Mouse (Mus musculus): ENCODE measurements around the gene Ppp2r3a. TPM values are rescaled to one million over a fixed set of nuclear protein-coding genes. Genes with fewer than 3 reads are reported as not detected.

The Ppp2r3a gene
- polyA plus RNA-seq, 1 experiment: 14.3 TPM

GRCm38 (mm10) chr9:101288901-101289647 lies 37.5 kb upstream of the Ppp2r3a start:
- no peak overlapping the region for H3K9ac ChIP-seq (ENCODE audit: low read depth, poor library complexity, severe bottlenecking)
- peaks cover 4% of the 10 kb centered on the region; the same call in 1 of the 2 replicates for H3K9me3 ChIP-seq (replicated peaks; ENCODE audit: control insufficient read depth, insufficient read depth, low read length, poor library complexity, severe bottlenecking)
- H3K36me3 ChIP-seq (ENCODE audit: control insufficient read depth, insufficient read depth, low read length, poor library complexity, severe bottlenecking): no peaks in the 10 kb centered on the region
- H3K4me1 ChIP-seq (ENCODE audit: control insufficient read depth, insufficient read depth, low read length): no peaks in the 10 kb centered on the region
- TF ChIP-seq EP300 (IDR thresholded peaks at IDR 0.05; ENCODE audit: insufficient read depth, low read depth, low read length): no peak
- no peak for TF ChIP-seq POLR2A (IDR thresholded peaks at IDR 0.05; ENCODE audit: insufficient read depth, low read length)
- no peak for TF ChIP-seq CTCF (IDR thresholded peaks at IDR 0.05; ENCODE audit: low read depth, low read length)
- H3K27me3 ChIP-seq (ENCODE audit: control insufficient read depth, insufficient read depth, low read length, poor library complexity, severe bottlenecking): no peaks in the 10 kb centered on the region
- H3K4me3 ChIP-seq (ENCODE audit: low read depth, low read length): no peak overlapping the region
- no peak overlapping the region for H3K27ac ChIP-seq (ENCODE audit: insufficient read depth, low read length)

GRCm38 (mm10) chr9:101286766-101287165 lies 35.2 kb upstream of the Ppp2r3a start:
- Histone ChIP-seq H3K27ac (ENCODE audit: insufficient read depth, low read length) (no peak overlapping the region), H3K4me3 (ENCODE audit: low read depth, low read length) (no peak overlapping the region), H3K27me3 (ENCODE audit: control insufficient read depth, insufficient read depth, low read length, poor library complexity, severe bottlenecking) (no peaks in the 10 kb centered on the region), H3K36me3 (ENCODE audit: control insufficient read depth, insufficient read depth, low read length, poor library complexity, severe bottlenecking) (no peaks in the 10 kb centered on the region), H3K4me1 (ENCODE audit: control insufficient read depth, insufficient read depth, low read length) (no peaks in the 10 kb centered on the region), H3K9ac (ENCODE audit: low read depth, poor library complexity, severe bottlenecking) (no peak overlapping the region), H3K9me3 (replicated peaks; ENCODE audit: control insufficient read depth, insufficient read depth, low read length, poor library complexity, severe bottlenecking) (no peaks in the 10 kb centered on the region)
- TF ChIP-seq CTCF (IDR thresholded peaks at IDR 0.05; ENCODE audit: low read depth, low read length) (no peak), POLR2A (IDR thresholded peaks at IDR 0.05; ENCODE audit: insufficient read depth, low read length) (no peak)

- no peak for TF ChIP-seq CTCF (IDR thresholded peaks at IDR 0.05; ENCODE audit: low read depth, low read length)
- TF ChIP-seq EP300 (IDR thresholded peaks at IDR 0.05; ENCODE audit: insufficient read depth, low read depth, low read length): no peak
- no peak for TF ChIP-seq POLR2A (IDR thresholded peaks at IDR 0.05; ENCODE audit: insufficient read depth, low read length)
- Histone ChIP-seq H3K4me1 (ENCODE audit: control insufficient read depth, insufficient read depth, low read length) (no peaks in the 10 kb centered on the region), H3K9ac (ENCODE audit: low read depth, poor library complexity, severe bottlenecking) (no peak overlapping the region), H3K9me3 (replicated peaks; ENCODE audit: control insufficient read depth, insufficient read depth, low read length, poor library complexity, severe bottlenecking) (no peaks in the 10 kb centered on the region), H3K27me3 (ENCODE audit: control insufficient read depth, insufficient read depth, low read length, poor library complexity, severe bottlenecking) (no peaks in the 10 kb centered on the region), H3K4me3 (ENCODE audit: low read depth, low read length) (no peak overlapping the region), H3K36me3 (ENCODE audit: control insufficient read depth, insufficient read depth, low read length, poor library complexity, severe bottlenecking) (no peaks in the 10 kb centered on the region), H3K27ac (ENCODE audit: insufficient read depth, low read length) (no peak overlapping the region)
Observed at GRCm38 (mm10) chr9:101284049-101284448, 32.5 kb upstream of the Ppp2r3a start.

GRCm38 (mm10) chr9:101282651-101283050 lies 31.1 kb upstream of the Ppp2r3a start:
- H3K9ac ChIP-seq (ENCODE audit: low read depth, poor library complexity, severe bottlenecking): no peak overlapping the region
- H3K4me3 ChIP-seq (ENCODE audit: low read depth, low read length): no peak overlapping the region
- no peaks in the 10 kb centered on the region for H3K9me3 ChIP-seq (replicated peaks; ENCODE audit: control insufficient read depth, insufficient read depth, low read length, poor library complexity, severe bottlenecking)
- H3K4me1 ChIP-seq (ENCODE audit: control insufficient read depth, insufficient read depth, low read length): no peaks in the 10 kb centered on the region
- no peaks in the 10 kb centered on the region for H3K27me3 ChIP-seq (ENCODE audit: control insufficient read depth, insufficient read depth, low read length, poor library complexity, severe bottlenecking)
- H3K36me3 ChIP-seq (ENCODE audit: control insufficient read depth, insufficient read depth, low read length, poor library complexity, severe bottlenecking): no peaks in the 10 kb centered on the region
- H3K27ac ChIP-seq (ENCODE audit: insufficient read depth, low read length): no peak overlapping the region
- TF ChIP-seq CTCF (IDR thresholded peaks at IDR 0.05; ENCODE audit: low read depth, low read length) (no peak), POLR2A (IDR thresholded peaks at IDR 0.05; ENCODE audit: insufficient read depth, low read length) (no peak), EP300 (IDR thresholded peaks at IDR 0.05; ENCODE audit: insufficient read depth, low read depth, low read length) (no peak)

GRCm38 (mm10) chr9:101281906-101282305 lies 30.3 kb upstream of the Ppp2r3a start:
- Histone ChIP-seq H3K27me3 (ENCODE audit: control insufficient read depth, insufficient read depth, low read length, poor library complexity, severe bottlenecking) (no peaks in the 10 kb centered on the region), H3K4me1 (ENCODE audit: control insufficient read depth, insufficient read depth, low read length) (no peaks in the 10 kb centered on the region), H3K9me3 (replicated peaks; ENCODE audit: control insufficient read depth, insufficient read depth, low read length, poor library complexity, severe bottlenecking) (no peaks in the 10 kb centered on the region), H3K27ac (ENCODE audit: insufficient read depth, low read length) (no peak overlapping the region), H3K36me3 (ENCODE audit: control insufficient read depth, insufficient read depth, low read length, poor library complexity, severe bottlenecking) (no peaks in the 10 kb centered on the region), H3K9ac (ENCODE audit: low read depth, poor library complexity, severe bottlenecking) (no peak overlapping the region), H3K4me3 (ENCODE audit: low read depth, low read length) (no peak overlapping the region)
- TF ChIP-seq EP300 (IDR thresholded peaks at IDR 0.05; ENCODE audit: insufficient read depth, low read depth, low read length) (no peak), CTCF (IDR thresholded peaks at IDR 0.05; ENCODE audit: low read depth, low read length) (no peak), POLR2A (IDR thresholded peaks at IDR 0.05; ENCODE audit: insufficient read depth, low read length) (no peak)

GRCm38 (mm10) chr9:101281326-101281725 lies 29.7 kb upstream of the Ppp2r3a start:
- Histone ChIP-seq H3K4me1 (ENCODE audit: control insufficient read depth, insufficient read depth, low read length) (no peaks in the 10 kb centered on the region), H3K27me3 (ENCODE audit: control insufficient read depth, insufficient read depth, low read length, poor library complexity, severe bottlenecking) (no peaks in the 10 kb centered on the region), H3K9me3 (replicated peaks; ENCODE audit: control insufficient read depth, insufficient read depth, low read length, poor library complexity, severe bottlenecking) (no peaks in the 10 kb centered on the region), H3K4me3 (ENCODE audit: low read depth, low read length) (no peak overlapping the region), H3K36me3 (ENCODE audit: control insufficient read depth, insufficient read depth, low read length, poor library complexity, severe bottlenecking) (no peaks in the 10 kb centered on the region), H3K27ac (ENCODE audit: insufficient read depth, low read length) (no peak overlapping the region), H3K9ac (ENCODE audit: low read depth, poor library complexity, severe bottlenecking) (no peak overlapping the region)
- TF ChIP-seq CTCF (IDR thresholded peaks at IDR 0.05; ENCODE audit: low read depth, low read length) (no peak), POLR2A (IDR thresholded peaks at IDR 0.05; ENCODE audit: insufficient read depth, low read length) (no peak), EP300 (IDR thresholded peaks at IDR 0.05; ENCODE audit: insufficient read depth, low read depth, low read length) (no peak)

Data from ES-Bruce4 (cell line).